Mouse (Mus musculus) small intestine, adult 10 weeks (tissue): ENCODE data around the gene Macrod2. TPM values are rescaled to one million over a fixed set of nuclear protein-coding genes. Genes with fewer than 3 reads are reported as not detected.

ENCODE experiments used
- polyA plus RNA-seq: library from polyadenylated mRNA; stranded (reverse); fragments of 350-450 nt; fragmentation: Illumina TruSeq; extraction: RNeasy Lipid Tissue Mini Kit (QIAGEN cat#74804); gene quantifications from one replicate; pipeline ENCODE4 v1.2.3, GENCODE M21; 2014; ENCODE audit warnings: low replicate concordance

The Macrod2 gene
- polyA plus RNA-seq = 19.5 TPM

DNA sequence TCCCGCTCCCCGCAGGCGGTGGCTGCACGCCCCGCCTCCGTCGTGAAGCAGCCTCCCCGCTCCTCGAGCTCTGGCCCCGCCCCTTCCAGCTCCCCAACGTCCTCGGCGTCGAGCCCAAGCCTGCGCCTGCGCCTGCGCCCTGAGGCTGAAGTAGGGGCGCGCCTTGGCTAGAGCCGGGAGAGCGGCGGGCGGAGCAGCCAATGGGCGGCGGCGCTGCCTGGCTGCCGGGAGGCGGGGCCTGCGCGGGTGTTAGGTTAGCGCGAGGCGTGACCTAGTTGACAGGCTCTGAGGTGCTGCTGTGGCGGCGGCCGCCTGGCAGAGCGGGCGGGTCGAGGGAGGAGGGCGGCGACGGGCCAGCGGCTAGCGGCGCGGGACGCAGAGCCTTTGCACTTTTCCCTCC lies at the start of gene Macrod2:
Macrod2 (plus strand) TSS at position 131 of the 400 bp plus-strand sequence.

DNA sequence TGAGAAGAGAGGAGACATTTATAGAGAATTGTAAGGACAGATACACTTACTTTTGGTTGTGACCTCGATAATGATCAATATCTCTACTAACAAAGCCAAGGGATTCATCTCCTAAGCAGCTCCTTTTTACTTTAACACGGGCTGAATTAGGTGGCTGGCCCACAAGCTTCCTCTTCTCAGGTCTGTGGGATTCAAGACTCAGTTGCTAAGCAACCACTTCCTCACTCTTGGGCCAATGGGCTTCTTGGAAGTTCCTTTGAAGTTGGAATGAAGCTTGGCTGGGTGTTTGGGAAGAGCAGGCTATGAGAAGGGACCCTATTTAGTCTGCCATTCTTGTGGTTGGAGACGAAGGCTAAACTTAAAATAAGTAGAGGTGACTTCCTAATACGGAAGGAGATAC lies 5.6 kb upstream of the Macrod2 start, which contains the start of gene Sel1l2:
Sel1l2 (minus strand) TSS at position 182 of the 400 bp plus-strand sequence.

DNA sequence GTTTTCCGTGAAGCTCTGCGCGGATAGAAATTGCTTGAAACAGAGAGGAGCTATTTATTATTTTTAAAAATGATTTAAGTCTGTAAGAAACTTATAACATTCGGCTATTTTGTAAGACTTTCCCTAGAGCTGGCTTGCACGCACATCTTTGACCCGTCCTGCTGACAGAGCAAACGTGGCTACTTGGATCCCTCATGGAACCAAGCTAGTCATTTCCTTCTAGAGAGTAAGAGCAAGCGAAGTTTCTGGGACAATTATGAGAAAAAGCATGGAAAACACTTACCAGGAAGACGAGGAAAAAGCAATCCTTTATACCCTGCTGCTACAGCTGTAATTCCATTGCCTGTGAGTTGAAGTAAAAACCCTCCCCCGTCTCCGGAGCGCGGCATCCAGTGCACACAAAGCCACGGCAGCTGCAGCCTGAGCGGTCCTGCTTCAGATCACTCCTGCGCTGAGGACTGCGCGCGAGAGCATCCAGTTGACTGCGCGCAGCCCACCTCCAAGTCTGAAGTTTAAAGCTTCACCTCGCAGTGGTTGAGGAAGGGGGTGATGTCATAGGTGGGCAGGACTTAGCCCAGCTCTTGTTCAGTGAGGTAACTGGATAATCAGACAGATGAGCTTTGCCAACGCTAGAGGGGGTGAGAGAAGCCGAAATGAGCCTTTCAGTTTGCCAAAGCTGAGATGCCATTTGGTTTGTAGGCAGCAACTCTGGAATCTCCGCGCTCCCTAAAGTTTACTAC lies 276.0 kb downstream of the Macrod2 start, which contains the start of gene Flrt3:
Flrt3 (minus strand) TSS at position 507 of the 740 bp plus-strand sequence.

Other genes with a start within 250 kb of the Macrod2 start
- not detected for gene Gm17374, start 243.3 kb upstream of the Macrod2 start, polyA plus RNA-seq
- 35.6 TPM for gene Esf1, start 224.7 kb upstream of the Macrod2 start, polyA plus RNA-seq
- 16.1 TPM for gene Ndufaf5, start 224.7 kb upstream of the Macrod2 start, polyA plus RNA-seq
- gene Sel1l2, start 5.6 kb upstream of the Macrod2 start, polyA plus RNA-seq = not detected